Mouse (Mus musculus): ENCODE data around the gene Fbrsl1. TPM values are rescaled to one million over a fixed set of nuclear protein-coding genes. Genes with fewer than 3 reads are reported as not detected.

Fbrsl1 gene
- total and polyA plus RNA-seq, 2 experiments from 2014 or later: 18.8 to 41.1 TPM

GRCm38 (mm10) chr5:110471285-110471684 is 23.0 kb upstream of the Fbrsl1 start:
- DNase-seq (ENCODE audit: low spot score) (no peak), ATAC-seq (no peak)
- H3K4me3 ChIP-seq (ENCODE audit: low read length): no peak overlapping the region
- no peak overlapping the region for H3K9ac ChIP-seq (replicated peaks; ENCODE audit: low read length)
- H3K27me3 ChIP-seq (ENCODE audit: insufficient read depth, low read length): no peaks in the 10 kb centered on the region
- H3K27ac ChIP-seq: no peak overlapping the region
- no peak overlapping the region for H3K4me2 ChIP-seq (ENCODE audit: low read depth, low read length)
- no peak for TF ChIP-seq CTCF (IDR thresholded peaks at IDR 0.05; ENCODE audit: low read depth)
- WGBS: 33% methylated on average over 4 of the region's 4 CpGs
- H3K36me3 ChIP-seq (ENCODE audit: insufficient read depth, low read length): no peaks in the 10 kb centered on the region
- H3K4me1 ChIP-seq (ENCODE audit: insufficient read depth, low read length): peaks cover 19% of the 10 kb centered on the region
- H3K9me3 ChIP-seq (ENCODE audit: low read length): no peaks in the 10 kb centered on the region

GRCm38 (mm10) chr5:110469227-110469925 is 21.1 kb upstream of the Fbrsl1 start:
- H3K9ac ChIP-seq (replicated peaks; ENCODE audit: low read length): no peak overlapping the region
- H3K9me3 ChIP-seq (ENCODE audit: low read length): no peaks in the 10 kb centered on the region
- ATAC-seq: no peak
- H3K27ac ChIP-seq: no peak overlapping the region
- H3K4me1 ChIP-seq (ENCODE audit: insufficient read depth, low read length): peaks cover 19% of the 10 kb centered on the region
- H3K27me3 ChIP-seq (ENCODE audit: insufficient read depth, low read length): no peaks in the 10 kb centered on the region
- H3K4me3 ChIP-seq (ENCODE audit: low read length): no peak overlapping the region
- no peaks in the 10 kb centered on the region for H3K36me3 ChIP-seq (ENCODE audit: insufficient read depth, low read length)
- no peak for TF ChIP-seq CTCF (IDR thresholded peaks at IDR 0.05; ENCODE audit: low read depth)
- no peak overlapping the region for H3K4me2 ChIP-seq (ENCODE audit: low read depth, low read length)
- 79% methylated on average over 8 of the region's 8 CpGs for WGBS
- DNase-seq (ENCODE audit: low spot score): no peak

- no peaks in the 10 kb centered on the region for H3K27me3 ChIP-seq (ENCODE audit: insufficient read depth, low read length)
- no peak overlapping the region for H3K4me2 ChIP-seq (ENCODE audit: low read depth, low read length)
- DNase-seq (ENCODE audit: low spot score) (peak; percentile 61), ATAC-seq (peak; percentile 27; the same call in 1 of the 2 replicates)
- H3K27ac ChIP-seq: no peak overlapping the region
- H3K9ac ChIP-seq (replicated peaks; ENCODE audit: low read length): no peak overlapping the region
- 38% methylated on average over 4 of the region's 4 CpGs for WGBS
- TF ChIP-seq CTCF (IDR thresholded peaks at IDR 0.05; ENCODE audit: low read depth): no peak
- no peak overlapping the region for H3K4me3 ChIP-seq (ENCODE audit: low read length)
- no peaks in the 10 kb centered on the region for H3K9me3 ChIP-seq (ENCODE audit: low read length)
- no peaks in the 10 kb centered on the region for H3K36me3 ChIP-seq (ENCODE audit: insufficient read depth, low read length)
- H3K4me1 ChIP-seq (ENCODE audit: insufficient read depth, low read length): peaks cover 19% of the 10 kb centered on the region
Observed at GRCm38 (mm10) chr5:110468296-110468695, 20.0 kb upstream of the Fbrsl1 start.

- Histone ChIP-seq H3K27ac (no peak overlapping the region), H3K9ac (replicated peaks; ENCODE audit: low read length) (no peak overlapping the region; the same call in 1 of the 2 replicates), H3K4me2 (ENCODE audit: low read depth, low read length) (no peak overlapping the region), H3K9me3 (ENCODE audit: low read length) (no peaks in the 10 kb centered on the region), H3K4me3 (ENCODE audit: low read length) (no peak overlapping the region), H3K36me3 (ENCODE audit: insufficient read depth, low read length) (no peaks in the 10 kb centered on the region), H3K4me1 (ENCODE audit: insufficient read depth, low read length) (peaks cover 19% of the 10 kb centered on the region), H3K27me3 (ENCODE audit: insufficient read depth, low read length) (no peaks in the 10 kb centered on the region)
- 72% methylated on average over 6 of the region's 6 CpGs for WGBS
- DNase-seq (ENCODE audit: low spot score) (no peak), ATAC-seq (no peak)
- no peak for TF ChIP-seq CTCF (IDR thresholded peaks at IDR 0.05; ENCODE audit: low read depth)
Observed at GRCm38 (mm10) chr5:110467725-110468124, 19.4 kb upstream of the Fbrsl1 start.

GRCm38 (mm10) chr5:110466531-110467424 is 18.5 kb upstream of the Fbrsl1 start:
- no peak overlapping the region for H3K4me3 ChIP-seq (ENCODE audit: low read length)
- no peaks in the 10 kb centered on the region for H3K36me3 ChIP-seq (ENCODE audit: insufficient read depth, low read length)
- no peak overlapping the region for H3K9ac ChIP-seq (replicated peaks; ENCODE audit: low read length)
- H3K27ac ChIP-seq: peak overlapping the region; percentile 46; the same call in 1 of the 2 replicates
- H3K4me2 ChIP-seq (ENCODE audit: low read depth, low read length): no peak overlapping the region
- ATAC-seq (peak; percentile 79), DNase-seq (ENCODE audit: low spot score) (peak; percentile 75)
- no peaks in the 10 kb centered on the region for H3K9me3 ChIP-seq (ENCODE audit: low read length)
- WGBS: 34% methylated on average over 11 of the region's 11 CpGs
- H3K4me1 ChIP-seq (ENCODE audit: insufficient read depth, low read length): peaks cover 13% of the 10 kb centered on the region
- H3K27me3 ChIP-seq (ENCODE audit: insufficient read depth, low read length): no peaks in the 10 kb centered on the region
- peak; percentile 39 for TF ChIP-seq CTCF (IDR thresholded peaks at IDR 0.05; ENCODE audit: low read depth)

- no peaks in the 10 kb centered on the region for H3K27me3 ChIP-seq (ENCODE audit: insufficient read depth, low read length)
- no peak for ATAC-seq
- H3K36me3 ChIP-seq (ENCODE audit: insufficient read depth, low read length): no peaks in the 10 kb centered on the region
- DNase-seq (ENCODE audit: low spot score): no peak
- H3K4me1 ChIP-seq (ENCODE audit: insufficient read depth, low read length): peaks cover 5% of the 10 kb centered on the region; the same call in 1 of the 2 replicates
- H3K9ac ChIP-seq (replicated peaks; ENCODE audit: low read length): no peak overlapping the region
- no peak overlapping the region for H3K4me3 ChIP-seq (ENCODE audit: low read length)
- no peaks in the 10 kb centered on the region for H3K9me3 ChIP-seq (ENCODE audit: low read length)
- no peak overlapping the region for H3K4me2 ChIP-seq (ENCODE audit: low read depth, low read length)
- TF ChIP-seq CTCF (IDR thresholded peaks at IDR 0.05; ENCODE audit: low read depth): no peak
- WGBS: 75% methylated on average over 2 of the region's 2 CpGs
- no peak overlapping the region for H3K27ac ChIP-seq
Observed at GRCm38 (mm10) chr5:110462646-110463045, 14.3 kb upstream of the Fbrsl1 start.
